Mouse (Mus musculus) adrenal gland, adult 10 weeks (tissue): ENCODE results near the gene Agap1. TPM values are rescaled to one million over a fixed set of nuclear protein-coding genes. Genes with fewer than 3 reads are reported as not detected.

Experiments used
- polyA plus RNA-seq: library from polyadenylated mRNA; stranded (reverse); fragments of 350-450 nt; fragmentation: Illumina TruSeq; extraction: RNeasy Lipid Tissue Mini Kit (QIAGEN cat#74804); gene quantifications from one replicate; pipeline ENCODE4 v1.2.3, GENCODE M21; 2014; ENCODE audit warnings: low read depth, low replicate concordance

Gene Agap1
- 6.9 TPM for polyA plus RNA-seq

GRCm38 (mm10) chr1:89454196-89455123, at the start of gene Agap1:
Agap1 (plus strand) TSS chr1:89454806.

GRCm38 (mm10) chr1:89931120-89931519, 476.5 kb downstream of the Agap1 start, which contains the start of gene Gbx2:
Gbx2 (minus strand) TSS chr1:89931179.

